Mouse (Mus musculus) thymus, postnatal 10 days (tissue): ENCODE data around the gene Zfp991.
"Not testable (repeated sequence)": the region's sequence is repeated elsewhere in the genome, so short reads cannot be mapped to it uniquely, and the experiment has no call there.

Experiments used
- DNase-seq, 2 experiments: peaks; one replicate each; pipeline ENCODE4 v3.0.0; 2021; ENCODE audit warnings: low spot score in 2 of 2

Gene Zfp991

DNA sequence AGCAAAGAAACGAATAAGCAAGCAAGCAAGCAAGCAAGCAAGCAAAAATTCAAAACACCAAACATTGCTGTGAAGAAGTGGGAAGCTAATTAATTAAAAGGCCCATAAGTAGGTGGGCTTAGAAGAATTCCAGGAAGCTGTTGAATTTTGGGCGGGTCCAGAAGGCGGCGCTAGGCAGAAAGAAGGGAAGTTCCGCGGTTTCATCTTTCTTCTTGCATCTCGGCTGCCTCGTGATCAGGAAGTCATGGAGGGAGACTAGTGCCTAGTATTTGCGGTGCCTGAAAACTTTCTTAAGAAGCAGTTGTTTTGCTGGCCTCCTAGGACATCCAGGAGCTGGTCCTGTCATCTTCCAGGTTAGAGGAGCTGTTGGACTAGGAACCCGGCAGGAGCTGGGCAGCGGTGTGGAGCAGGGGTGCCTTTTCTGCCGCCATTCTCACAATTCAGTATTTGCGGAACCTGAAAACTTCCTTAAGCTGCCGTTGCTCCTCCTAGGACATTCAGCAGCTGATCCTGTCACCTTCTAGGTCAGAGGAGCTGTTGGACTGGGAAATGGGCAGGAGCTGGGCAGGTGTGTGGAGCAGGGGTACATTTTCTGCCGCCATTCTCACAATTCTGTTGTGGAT, at the start of gene Zfp991:
Zfp991 (plus strand) TSS at position 202 of the 623 bp plus-strand sequence.
- not testable (repeated sequence) for DNase-seq

DNA sequence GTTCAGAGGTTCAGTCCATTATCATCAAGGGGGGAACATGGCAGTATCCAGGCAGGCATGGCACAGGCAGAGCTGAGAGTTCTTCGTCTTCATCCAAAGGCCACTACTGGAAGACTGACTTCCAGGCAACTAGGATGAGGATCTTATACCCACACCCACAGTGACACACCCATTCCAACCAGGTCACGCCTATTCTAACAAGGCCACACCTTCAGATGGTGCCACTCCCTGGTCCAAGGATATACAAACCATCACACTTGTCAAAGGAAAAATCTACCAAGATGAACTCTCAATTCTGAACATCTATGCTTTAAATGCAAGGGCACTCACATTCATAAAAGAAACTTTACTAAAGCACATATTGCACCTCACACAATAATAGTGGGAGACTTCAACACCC, 36.2 kb upstream of the Zfp991 start:
- not testable (repeated sequence) for DNase-seq

DNA sequence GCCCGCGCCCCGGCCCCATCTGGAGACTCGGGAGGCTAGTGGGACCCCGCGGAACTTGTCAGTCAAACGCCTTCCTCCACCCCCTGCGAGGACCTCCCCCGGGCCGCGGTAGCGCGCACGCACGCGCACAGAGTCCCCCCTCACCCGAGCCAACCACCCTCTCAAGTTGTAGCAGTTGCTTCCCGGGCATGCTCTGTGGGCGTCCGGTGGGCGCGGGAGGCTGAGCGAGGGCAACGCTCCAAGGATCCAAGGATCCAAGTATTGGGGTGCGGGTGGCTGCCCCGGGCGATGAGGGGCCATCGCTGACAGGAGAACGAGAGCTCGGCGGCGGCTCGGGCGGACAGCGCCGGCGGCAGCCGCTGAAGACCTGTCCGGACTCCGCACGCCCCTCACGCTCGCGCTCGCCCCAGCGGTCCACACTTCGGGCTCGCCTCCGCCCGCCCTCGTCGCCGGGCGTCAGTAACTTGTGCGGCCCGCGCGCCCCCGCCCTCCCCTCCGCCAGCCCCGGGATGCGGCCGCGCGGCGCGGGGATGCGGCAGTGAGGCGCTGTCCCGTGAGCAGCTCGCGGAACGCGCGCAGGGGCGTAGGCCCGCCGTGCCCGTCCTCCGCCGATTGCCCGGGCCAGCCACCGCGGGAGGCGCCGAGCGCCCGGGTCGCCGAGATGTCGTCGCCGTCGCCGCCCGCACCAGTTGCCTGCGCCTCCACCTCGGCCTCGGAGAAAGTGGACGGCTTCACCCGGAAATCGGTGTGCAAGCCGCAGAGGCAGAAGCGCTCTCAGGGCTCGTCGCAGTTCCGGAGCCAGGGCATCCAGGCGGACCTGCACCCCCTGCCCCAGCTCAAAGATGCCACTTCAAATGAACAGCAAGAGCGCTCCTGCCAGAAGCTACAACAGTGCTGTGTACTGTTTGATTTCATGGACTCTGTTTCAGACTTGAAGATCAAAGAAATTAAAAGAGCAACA, 29.9 kb upstream of the Zfp991 start:
- not testable (repeated sequence) for DNase-seq

DNA sequence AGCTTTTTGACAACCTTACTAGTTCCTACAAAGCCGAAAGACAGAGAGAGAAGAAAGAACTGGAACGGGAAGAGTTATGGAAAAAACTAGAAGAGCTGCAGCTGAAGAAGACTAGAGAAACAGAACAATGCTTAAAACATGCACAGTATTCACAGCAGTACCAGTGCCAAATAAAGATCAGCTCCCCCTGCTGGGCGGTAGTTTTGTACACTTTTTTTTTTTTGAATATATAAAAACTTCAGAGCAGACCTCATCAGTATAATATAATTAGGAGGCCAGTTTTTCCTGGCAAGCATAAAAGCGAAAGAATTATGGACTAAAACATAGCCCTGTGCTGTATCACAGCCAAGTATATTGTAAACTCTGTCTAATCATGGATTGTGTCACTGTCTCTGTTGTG, 28.0 kb upstream of the Zfp991 start:
- DNase-seq, result not testable (repeated sequence)

DNA sequence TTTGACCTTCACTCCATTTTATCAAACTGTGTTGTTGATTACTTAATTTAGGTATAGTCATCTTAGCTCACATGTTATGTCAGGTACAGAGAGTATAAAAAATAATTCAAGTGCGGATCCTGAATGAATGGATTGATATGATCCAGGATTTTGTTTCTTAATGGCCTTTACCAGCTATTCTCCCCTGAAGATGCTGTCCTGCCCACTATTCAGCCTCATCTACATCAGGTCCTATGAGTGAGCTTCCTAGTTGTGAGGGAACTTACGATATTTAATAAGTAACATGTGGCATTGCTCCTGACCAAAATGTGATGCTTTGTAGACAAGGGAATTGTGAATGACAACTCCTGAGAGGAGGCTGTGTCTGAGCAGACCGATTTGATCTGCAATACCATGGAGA, 14.0 kb upstream of the Zfp991 start:
- not testable (repeated sequence) for DNase-seq

DNA sequence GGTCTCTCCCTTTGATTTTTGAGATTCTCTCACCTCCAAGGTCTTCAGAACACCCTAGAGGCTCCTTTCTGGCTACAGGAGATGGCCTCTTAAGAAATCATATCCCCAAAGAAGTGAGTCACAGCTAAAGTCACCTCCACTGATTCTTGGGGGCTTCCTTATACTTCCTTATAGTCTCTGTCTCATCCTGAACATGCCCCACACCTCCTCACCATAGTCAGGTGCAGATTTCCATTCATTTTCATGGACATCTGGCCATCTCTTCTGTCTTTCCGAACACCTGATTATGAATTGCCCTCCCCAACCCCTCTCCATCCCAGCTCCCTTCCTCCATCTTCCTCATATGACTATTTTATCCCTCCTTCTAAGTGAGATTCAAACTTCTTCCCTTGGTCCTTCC, 9.6 kb upstream of the Zfp991 start:
- not testable (repeated sequence) for DNase-seq

DNA sequence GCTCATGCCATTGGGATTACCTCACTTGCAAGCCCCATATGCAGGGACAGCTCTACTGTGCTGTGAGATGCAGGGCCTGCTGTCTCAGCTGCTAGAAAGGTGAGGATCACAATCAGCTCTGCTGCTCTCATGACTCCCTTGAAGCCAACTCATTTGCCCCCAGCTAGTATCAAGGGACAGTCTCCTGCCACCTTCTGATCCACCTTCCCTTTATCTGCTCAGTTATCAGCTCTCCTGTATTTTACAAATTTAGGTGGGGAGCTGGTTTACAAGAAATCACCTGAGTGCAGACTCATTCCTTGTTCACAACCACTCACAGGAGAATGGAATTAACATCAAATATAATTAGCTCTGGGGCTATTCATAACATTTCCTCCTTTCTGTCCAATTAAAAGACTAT, 8.0 kb upstream of the Zfp991 start:
- not testable (repeated sequence) for DNase-seq

DNA sequence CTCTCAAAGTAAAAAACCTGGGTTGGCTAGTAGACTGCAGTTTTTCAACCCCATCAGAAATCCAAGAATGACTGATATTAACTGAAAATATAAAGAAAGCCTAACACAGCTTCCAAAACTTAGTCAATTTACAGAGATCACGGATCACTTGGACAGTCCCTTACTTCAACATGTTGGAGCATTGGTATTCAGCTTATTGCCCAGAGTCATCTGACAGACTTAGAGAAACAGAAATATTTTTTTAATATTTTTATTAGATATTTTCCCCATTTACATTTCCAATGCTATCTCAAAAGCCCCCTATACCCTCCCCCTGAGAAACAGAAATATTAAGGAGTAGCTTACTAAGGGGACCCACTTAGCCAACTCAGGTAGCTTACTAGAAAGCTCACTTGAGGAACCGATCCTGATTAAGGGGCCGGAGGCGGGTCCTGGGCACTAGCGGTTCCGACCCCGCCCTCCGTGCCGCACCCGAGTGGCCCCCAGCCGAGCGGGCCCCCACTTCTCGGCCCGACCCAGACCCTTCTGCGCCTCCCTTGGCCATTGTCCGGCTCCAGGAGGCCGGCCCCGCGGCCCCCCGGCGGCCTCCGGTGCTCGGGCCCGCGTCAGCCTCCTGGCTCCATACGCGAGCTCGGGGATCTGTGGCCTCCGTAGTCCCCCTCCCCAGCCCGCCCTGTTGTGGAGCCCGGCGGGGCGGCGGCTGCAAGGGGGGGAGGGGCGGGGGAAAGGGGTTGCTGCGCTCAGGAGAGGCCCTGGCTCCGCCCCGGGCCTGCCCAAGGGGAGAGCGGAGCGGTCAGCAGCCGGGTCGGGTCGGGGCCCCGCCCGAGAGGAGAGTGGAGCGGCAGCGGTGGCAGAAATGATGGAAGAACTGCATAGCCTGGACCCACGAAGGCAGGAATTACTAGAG, 7.2 kb upstream of the Zfp991 start:
- DNase-seq, result not testable (repeated sequence)

DNA sequence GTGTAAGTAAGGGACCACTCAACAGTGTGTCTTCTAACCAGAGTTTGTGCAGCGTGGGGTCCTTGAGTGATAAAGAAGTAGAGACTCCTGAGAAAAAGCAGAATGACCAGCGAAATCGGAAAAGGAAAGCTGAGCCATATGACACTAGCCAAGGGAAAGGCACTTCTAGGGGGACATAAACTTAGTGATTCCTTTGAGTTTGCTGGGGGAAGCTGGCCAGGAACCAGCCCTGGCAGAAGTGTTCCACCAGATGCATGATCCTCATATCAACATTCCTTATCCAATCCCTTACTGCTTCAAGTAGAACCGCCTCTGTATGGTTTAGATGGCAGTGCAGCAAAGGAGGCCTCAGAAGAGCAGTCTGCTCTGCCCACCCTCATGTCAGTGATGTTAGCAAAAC, 6.5 kb upstream of the Zfp991 start:
- not testable (repeated sequence) for DNase-seq

DNA sequence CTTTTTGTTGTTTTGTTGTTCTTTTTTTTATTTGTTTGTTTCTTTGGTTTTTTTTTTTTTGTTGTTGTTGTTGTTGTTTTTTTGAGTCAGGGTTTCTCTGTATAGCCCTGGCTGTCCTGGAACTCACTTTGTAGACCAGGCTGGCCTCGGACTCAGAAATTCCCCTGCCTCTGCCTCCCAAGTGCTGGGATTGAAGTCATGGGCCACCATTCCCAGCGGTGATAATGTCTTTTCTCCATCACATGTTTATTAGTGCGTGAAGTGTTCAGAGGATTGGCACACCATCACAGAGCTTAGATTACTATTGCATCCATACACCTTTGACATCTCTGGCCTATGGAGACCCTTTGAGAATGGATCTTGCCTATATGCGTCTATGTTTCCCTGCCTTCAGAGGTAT, 6.0 kb upstream of the Zfp991 start:
- not testable (repeated sequence) for DNase-seq

DNA sequence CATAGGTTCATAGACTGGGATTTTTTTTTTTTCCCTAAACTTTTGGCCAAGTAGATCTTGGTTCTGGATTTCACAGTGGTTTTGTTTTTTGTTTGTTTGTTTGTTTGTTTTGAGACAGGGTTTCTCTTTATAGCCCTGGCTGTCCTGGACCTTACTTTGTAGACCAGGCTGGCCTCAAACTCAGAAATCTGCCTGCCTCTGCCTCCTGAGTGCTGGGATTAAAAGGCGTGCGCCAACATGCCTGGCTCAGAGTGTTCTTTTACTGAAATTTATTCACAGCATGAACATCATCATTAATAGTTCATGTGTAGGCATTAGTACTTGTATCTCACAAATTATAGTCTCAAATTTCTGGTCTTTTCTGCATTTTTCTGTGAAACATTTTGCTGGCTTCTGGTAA, 5.4 kb upstream of the Zfp991 start:
- not testable (repeated sequence) for DNase-seq

DNA sequence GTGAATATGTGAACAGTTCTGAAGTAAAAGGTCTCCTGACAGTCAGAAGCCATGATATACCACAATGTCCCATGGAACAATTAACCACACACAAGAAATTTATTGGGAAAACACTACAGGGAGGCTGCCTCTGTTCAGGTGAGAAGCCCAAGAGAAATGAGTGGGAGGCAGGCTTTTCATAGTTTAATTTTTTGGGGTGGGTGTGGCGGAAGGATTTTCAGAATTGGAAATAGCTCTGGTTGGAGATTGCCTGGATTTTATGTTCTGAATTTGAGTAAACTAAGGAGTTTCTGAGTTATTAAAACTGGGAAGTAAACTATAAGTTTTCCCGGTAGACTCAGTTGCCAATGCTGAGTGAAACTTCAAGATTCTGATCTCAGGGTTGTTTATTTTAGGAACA, 4.7 kb upstream of the Zfp991 start:
- not testable (repeated sequence) for DNase-seq

DNA sequence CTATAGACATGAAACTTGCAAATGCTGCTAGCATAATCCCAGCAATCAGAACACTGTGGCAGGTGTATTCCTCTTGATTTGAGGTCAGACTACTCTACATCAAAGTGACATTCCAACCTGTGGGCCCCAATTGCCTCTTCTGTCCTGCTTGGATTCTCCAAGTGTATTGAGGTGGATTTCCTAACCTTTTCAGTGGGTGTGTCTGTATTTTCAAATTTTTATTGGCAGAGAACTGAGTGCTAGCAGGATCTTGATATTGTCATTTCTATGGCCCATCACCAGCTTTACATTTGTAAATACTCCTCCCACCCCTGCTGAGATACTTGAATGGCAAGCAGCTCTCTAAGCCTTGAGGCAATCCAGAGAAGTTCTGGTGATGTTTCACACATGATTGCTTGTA, 3.7 kb upstream of the Zfp991 start:
- DNase-seq, result not testable (repeated sequence)

DNA sequence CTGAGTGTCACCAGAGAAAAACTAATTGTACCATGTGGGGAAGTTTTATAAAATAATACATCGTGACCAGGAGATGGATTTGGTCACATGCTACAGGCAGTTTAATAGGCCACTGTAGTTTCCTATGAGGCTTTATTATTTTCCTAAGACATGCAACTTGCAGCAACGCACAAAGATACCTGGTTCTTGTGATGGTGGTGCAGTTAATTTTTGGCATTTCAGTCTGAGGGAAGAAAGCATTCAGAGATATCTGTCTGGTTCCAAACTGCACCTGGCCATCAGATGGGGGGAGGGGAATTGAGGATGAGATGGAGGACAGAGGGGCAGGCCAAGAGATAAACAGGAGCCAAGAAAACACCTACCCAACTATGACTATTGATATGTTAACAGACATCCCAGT, 1.8 kb downstream of the Zfp991 start:
- DNase-seq, result not testable (repeated sequence)

DNA sequence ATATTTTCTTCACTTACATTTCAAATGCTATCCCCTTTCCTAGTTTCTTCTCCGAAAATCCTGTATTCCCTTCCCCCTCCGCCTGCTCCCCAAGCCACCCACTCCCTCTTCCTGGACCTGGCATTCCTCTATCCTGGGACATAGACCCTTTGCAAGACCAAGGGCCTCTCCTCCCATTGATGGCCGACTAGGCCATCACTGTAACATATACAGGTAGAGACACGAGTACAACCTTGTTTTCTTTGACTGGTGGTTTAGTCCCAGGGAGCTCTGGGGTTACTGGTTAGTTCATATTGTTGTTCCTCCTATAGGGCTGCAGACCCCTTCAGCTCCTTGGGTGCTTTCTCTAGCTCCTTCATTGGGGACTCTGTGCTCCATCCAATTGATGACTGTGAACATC, 9.9 kb downstream of the Zfp991 start:
- DNase-seq, result not testable (repeated sequence)

DNA sequence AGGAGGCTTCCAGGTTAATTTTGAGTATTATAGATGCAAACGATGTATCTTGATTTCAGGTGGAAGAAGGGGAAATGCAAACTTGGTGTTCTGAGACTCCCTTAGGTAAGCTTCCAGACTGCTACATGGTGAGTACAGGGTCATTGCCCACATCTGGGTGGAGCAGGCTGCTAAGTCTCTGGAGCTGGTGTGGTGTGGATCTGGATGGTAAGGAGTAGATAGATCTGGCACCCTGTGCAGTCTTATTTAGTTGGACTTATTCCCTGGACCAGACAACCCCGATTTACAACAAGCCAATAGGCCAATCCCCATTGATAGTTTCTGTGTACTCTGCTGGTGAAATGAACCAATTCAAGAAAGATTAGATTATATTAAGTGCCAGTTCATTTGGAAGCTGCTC, 33.4 kb downstream of the Zfp991 start:
- not testable (repeated sequence) for DNase-seq

DNA sequence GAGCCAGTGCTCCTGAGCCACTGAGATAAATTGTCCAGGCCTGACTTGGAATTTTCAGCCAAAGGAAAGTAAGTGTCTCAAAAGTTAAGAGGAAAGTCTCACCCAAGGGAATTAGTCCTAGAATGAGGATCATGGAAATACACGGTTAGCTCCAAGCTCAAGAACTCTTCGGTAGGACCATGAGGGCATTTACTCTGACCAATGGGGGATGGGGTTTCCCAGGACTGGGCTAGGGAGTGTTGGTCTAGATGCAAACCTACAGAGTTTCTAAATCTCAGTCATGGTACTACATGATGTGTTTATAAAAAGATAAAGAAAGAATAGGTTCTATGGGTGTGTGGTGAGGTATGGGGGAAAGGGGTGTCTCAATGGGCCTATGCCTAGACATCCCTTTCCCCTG, 38.7 kb downstream of the Zfp991 start:
- DNase-seq, result not testable (repeated sequence)

DNA sequence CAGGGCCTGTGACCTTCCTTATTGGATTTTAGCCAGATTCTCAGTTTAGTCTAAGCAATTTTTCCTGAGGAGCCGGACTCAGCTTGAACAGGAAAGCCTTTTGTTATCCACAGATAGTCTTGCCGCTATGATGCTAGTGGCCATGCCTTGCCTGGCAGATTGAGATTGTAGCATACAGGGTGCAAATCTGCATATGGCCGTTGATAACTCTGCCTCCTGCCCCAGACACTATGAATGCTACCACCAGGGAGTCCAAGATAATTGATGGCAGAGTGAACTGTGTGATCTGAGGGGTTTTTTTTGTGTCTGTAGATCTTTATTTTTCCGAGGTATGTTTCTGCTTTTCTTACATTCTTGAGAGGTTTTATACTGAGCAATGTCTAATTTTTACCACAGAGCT, 39.7 kb downstream of the Zfp991 start:
- not testable (repeated sequence) for DNase-seq

DNA sequence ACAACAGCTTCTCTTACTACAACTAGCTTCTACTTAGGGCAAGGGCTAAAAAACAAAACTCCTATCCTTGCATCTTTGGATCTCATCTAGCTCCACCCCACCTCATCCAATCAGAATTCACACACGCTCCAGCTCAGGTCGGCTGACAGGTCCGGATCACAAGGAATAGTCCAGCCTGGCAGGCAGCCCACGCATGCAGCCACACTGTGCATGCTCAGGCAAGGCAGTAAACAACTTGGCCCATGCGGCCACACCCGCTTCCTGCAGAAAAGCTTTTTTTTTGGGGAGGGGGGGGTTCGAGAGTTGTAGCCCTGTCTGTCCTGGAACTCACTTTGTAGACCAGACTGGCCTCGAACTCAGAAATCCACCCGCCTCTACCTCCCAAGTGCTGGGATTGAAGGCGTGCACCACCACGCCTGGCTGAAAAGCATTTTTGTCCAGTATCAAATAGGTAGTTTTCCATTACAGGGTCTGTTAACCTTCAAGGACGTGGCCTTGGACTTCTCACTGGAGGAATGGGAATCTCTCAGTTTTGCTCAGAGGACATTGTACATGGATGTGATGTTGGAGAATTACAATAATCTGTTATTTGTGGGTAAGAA, 44.5 kb downstream of the Zfp991 start:
- not testable (repeated sequence) for DNase-seq

DNA sequence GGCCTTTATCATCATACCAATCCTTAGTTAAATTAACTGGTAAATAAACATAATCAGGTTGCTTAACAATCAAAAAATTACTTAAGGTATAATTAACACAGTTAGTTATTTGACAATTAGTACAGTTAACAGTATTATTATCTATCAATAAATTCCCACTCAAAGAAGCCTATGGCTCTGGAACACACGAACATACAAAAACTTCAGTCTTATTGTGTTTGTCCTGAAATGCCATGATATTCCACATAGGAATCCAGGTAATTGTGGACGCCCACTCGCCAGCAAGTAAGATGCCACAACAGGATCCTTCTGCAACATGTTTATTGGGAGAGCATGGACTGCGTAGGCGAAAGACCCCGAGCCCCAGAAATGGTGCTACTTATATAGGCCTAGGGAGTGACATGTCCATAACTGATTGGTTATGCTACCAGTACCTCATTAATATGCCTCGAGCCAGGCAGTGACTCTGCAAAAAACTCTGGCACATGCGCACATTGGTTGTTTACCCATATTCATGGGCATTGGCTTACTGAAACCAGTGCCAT, 49.4 kb downstream of the Zfp991 start:
- not testable (repeated sequence) for DNase-seq
